Mouse (Mus musculus) brain, embryonic 14.5 days (tissue): Measurements from ENCODE around the gene Fras1.

Experiments used
- CTCF ChIP-seq: fragments of 200-500 bp; IDR thresholded peaks from 2 replicates; pipeline ENCODE4 v1.5.1; 2012; ENCODE audit warnings: inconsistent platforms, mild to moderate bottlenecking, moderate library complexity, borderline replicate concordance; ENCODE audit not compliant: insufficient read depth, insufficient read length; ENCODE audit errors: extremely low read depth
- POLR2A ChIP-seq: fragments of 200-500 bp; IDR thresholded peaks from 2 replicates; pipeline ENCODE4 v1.6.1; 2012; ENCODE audit warnings: mild to moderate bottlenecking, inconsistent platforms, borderline replicate concordance; ENCODE audit not compliant: poor library complexity, insufficient read depth, insufficient read length, severe bottlenecking; ENCODE audit errors: extremely low read depth

GRCm38 (mm10) chr5:96804813-96805212 is 431.1 kb downstream of the Fras1 start:
- TF ChIP-seq POLR2A (no peak), CTCF (no peak)
